Mouse (Mus musculus) limb, embryonic 14.5 days (tissue): ENCODE measurements around the gene Exoc6b. TPM values are rescaled to one million over a fixed set of nuclear protein-coding genes. Genes with fewer than 3 reads are reported as not detected.

Experiments
- ATAC-seq: fragments of 200-750 bp; cut with Nextera tagmentation; 2 replicates; pipeline ENCODE4 v1.8.0; 2017; ENCODE audit warnings: low read depth, moderate number of reproducible peaks, moderate TSS enrichment; ENCODE audit not compliant: low FRiP score
- DNase-seq: peaks from one replicate; pipeline ENCODE4 v3.0.0-alpha.2; 2015; ENCODE audit warnings: low spot score
- H3K27ac ChIP-seq: fragments of 300-500 bp; sonication (generic); replicated peaks from 2 replicates; pipeline ENCODE4 v1.5.1; 2014; ENCODE audit warnings: low read depth, mild to moderate bottlenecking, low read length, moderate library complexity, mixed read lengths
- H3K27me3 ChIP-seq: fragments of 300-500 bp; sonication (generic); 2 replicates; pipeline ENCODE4 v1.6.1; 2014; ENCODE audit warnings: low read length, mixed read lengths; ENCODE audit not compliant: control insufficient read depth, insufficient read depth
- H3K36me3 ChIP-seq: fragments of 300-500 bp; sonication (generic); 2 replicates; pipeline ENCODE4 v1.6.1; 2014; ENCODE audit warnings: mild to moderate bottlenecking, low read length, moderate library complexity, mixed read lengths; ENCODE audit not compliant: control insufficient read depth, insufficient read depth
- H3K4me1 ChIP-seq: fragments of 300-500 bp; sonication (generic); 2 replicates; pipeline ENCODE4 v1.6.1; 2014; ENCODE audit warnings: antibody characterized with exemption, low read length, mixed read lengths; ENCODE audit not compliant: control insufficient read depth, insufficient read depth
- H3K4me2 ChIP-seq: fragments of 300-500 bp; sonication (generic); replicated peaks from 2 replicates; pipeline ENCODE4 v1.6.1; 2014; ENCODE audit warnings: low read depth, mild to moderate bottlenecking, low read length, moderate library complexity; ENCODE audit not compliant: severe bottlenecking
- H3K4me3 ChIP-seq: fragments of 300-500 bp; sonication (generic); replicated peaks from 2 replicates; pipeline ENCODE4 v1.5.1; 2014; ENCODE audit warnings: low read length
- H3K9ac ChIP-seq: fragments of 300-500 bp; sonication (generic); 2 replicates; pipeline ENCODE4 v1.6.1; 2014; ENCODE audit warnings: mild to moderate bottlenecking, low read depth, low read length, moderate library complexity; ENCODE audit not compliant: severe bottlenecking
- H3K9me3 ChIP-seq: fragments of 300-500 bp; sonication (generic); 2 replicates; pipeline ENCODE4 v1.6.1; 2016; ENCODE audit warnings: low read length; ENCODE audit not compliant: control insufficient read depth
- POLR2A ChIP-seq: fragments of 200-500 bp; IDR thresholded peaks from 2 replicates; pipeline ENCODE4 v1.8.0; 2012; ENCODE audit warnings: inconsistent platforms, mild to moderate bottlenecking, moderate library complexity, borderline replicate concordance; ENCODE audit not compliant: insufficient read depth, insufficient read length; ENCODE audit errors: extremely low read depth
- WGBS: fragments of 180-500 bp; shearing (Covaris S2); extraction: QIAGEN DNeasy Blood & Tissue Kit; methylation state at CpG from one replicate; pipeline ENCODE4 v1.1.7; 2014; 5-methylcytosine and 5-hydroxymethylcytosine counted together
- polyA plus RNA-seq, 2 experiments: library from polyadenylated mRNA; depleted of rRNA in 1 of 2; stranded (reverse) in 1 of 2; unstranded in 1 of 2; fragments of >200 nt; fragmentation: Nextera tagmentation in 1 of 2; extraction: Ambion mirVana in 1 of 2; gene quantifications; 2 replicates each; pipeline versions ENCODE4 v1.2.1 to v1.2.3; 2012 to 2014

Gene Exoc6b
- polyA plus RNA-seq, 2 experiments, result 16.1 to 40.7 TPM

DNA sequence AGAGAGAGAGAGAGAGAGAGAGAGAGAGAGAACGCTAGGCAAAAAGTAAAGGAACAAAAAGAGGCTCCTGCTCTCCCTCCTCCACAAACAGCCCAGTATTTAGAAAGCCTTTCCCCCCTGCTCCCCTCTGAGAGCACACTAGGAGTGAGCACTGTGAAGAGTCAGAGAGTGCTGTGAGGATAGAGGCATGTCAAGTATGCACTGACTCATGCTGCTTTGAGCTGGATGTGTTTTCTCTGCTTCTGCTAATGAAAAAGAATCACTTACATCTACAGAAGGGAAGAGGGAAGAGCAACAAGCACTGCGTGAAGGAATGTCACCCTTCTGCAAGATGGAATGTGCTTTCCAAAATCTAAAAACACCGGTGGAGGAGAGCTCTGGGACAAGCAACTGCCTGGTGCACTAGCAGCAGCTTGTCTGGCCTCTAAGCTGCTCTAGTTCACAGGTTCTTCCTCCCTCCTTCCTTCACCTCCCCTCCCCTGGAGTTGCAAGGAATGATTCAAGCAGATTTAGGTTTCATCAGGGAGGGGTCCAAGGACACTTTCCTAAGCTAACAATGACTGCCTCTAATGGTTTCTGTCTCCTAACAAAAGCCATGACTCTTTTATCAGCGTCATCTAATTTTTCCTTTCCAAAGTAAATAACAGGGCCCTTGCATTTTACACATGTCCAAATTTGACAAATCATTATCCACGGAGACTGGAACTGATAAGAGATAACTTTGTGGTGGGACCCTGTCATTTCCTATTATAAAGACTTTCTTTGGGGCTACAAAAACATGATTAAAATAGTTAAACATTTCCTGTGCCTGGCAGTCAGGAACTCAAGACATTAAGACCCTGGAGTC lies 176.2 kb downstream of the Exoc6b start:
- no peak overlapping the region for H3K9ac ChIP-seq
- ATAC-seq, result no peak
- H3K4me2 ChIP-seq, result no peak overlapping the region
- no peak overlapping the region for H3K4me3 ChIP-seq
- H3K36me3 ChIP-seq, result no peaks in the 10 kb centered on the region
- peak; percentile 31 for DNase-seq
- 28% methylated on average over 5 of the region's 5 CpGs for WGBS
- H3K27me3 ChIP-seq, result no peaks in the 10 kb centered on the region
- no peak overlapping the region for H3K27ac ChIP-seq
- no peak for TF ChIP-seq POLR2A
- 0 out of 2 replicates have a peak, but pooled peaks cover 2% of the 10 kb centered on the region for H3K4me1 ChIP-seq
- H3K9me3 ChIP-seq, result no peaks in the 10 kb centered on the region

DNA sequence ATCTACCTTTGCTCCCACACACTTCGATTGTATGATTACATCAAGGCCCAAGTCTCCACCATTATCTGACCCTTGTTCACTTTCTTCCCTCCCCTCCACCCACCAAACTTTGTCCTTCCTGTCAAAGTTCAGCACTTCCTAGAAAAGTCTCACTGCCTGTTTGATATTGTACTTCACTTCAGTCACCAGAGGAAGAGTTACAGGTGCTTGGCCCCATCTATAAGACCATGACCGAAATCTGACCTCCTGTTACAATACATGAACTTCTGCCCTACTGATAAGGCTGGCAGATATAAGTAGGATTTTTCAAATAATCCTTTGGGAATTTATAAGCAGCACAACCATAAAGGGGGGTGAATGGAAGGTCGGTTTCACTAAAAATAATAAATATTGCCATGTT lies 182.8 kb downstream of the Exoc6b start:
- 82% methylated on average over 3 of the region's 3 CpGs for WGBS
- Histone ChIP-seq H3K4me2 (no peak overlapping the region), H3K27ac (no peak overlapping the region), H3K9ac (no peak overlapping the region), H3K4me3 (no peak overlapping the region), H3K27me3 (no peaks in the 10 kb centered on the region), H3K36me3 (no peaks in the 10 kb centered on the region), H3K4me1 (0 out of 2 replicates have a peak, but pooled peaks cover 2% of the 10 kb centered on the region), H3K9me3 (no peaks in the 10 kb centered on the region)
- ATAC-seq (no peak), DNase-seq (no peak)
- TF ChIP-seq POLR2A, result no peak

DNA sequence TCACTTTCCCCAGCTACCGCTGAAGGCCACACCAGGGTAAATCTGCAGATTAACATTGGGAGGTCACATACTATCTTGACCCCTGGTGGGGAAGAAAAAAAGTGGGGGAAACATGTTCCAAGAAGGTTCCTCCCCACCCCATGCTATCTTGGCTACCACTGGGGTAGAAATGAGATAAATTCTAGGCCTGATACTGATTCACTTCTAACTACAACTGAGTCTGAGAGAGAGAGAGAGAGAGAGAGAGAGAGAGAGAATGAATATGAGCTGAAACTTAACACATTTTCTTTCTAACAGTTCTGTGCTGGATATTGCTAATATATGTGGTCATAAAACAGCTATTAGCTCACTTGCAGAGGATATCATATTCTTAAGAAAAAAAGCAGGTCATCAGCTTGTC lies 184.2 kb downstream of the Exoc6b start:
- DNase-seq (no peak), ATAC-seq (no peak)
- no peak for TF ChIP-seq POLR2A
- H3K9ac ChIP-seq, result no peak overlapping the region
- H3K27ac ChIP-seq, result no peak overlapping the region
- no peaks in the 10 kb centered on the region for H3K36me3 ChIP-seq
- H3K4me3 ChIP-seq, result no peak overlapping the region
- 80% methylated on average over 1 of the region's 1 CpGs for WGBS
- no peaks in the 10 kb centered on the region for H3K27me3 ChIP-seq
- H3K4me1 ChIP-seq, result 0 out of 2 replicates have a peak, but pooled peaks cover 2% of the 10 kb centered on the region
- H3K9me3 ChIP-seq, result no peaks in the 10 kb centered on the region
- H3K4me2 ChIP-seq, result no peak overlapping the region

DNA sequence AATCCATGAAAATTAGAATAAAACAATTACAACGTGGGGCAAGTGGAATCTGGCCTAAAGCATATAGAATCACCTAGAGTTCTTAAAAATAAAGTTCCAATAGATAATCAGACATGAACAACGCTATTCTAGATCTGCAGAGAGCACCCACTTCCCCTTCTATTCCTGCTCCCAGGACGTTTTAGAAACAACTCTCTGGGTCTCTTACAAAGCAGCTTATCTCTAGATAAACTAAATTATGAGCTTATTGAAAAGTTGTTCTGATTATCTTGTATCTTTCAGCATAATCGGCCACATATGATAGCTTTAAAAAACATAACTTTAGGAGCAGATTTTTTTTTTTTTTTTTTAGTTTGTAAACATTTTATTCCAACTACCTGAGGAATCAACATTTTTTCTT lies 185.6 kb downstream of the Exoc6b start:
- no peaks in the 10 kb centered on the region for H3K4me1 ChIP-seq
- TF ChIP-seq POLR2A, result no peak
- no peak for DNase-seq
- no peak overlapping the region for H3K9ac ChIP-seq
- H3K27ac ChIP-seq, result no peak overlapping the region
- H3K36me3 ChIP-seq, result no peaks in the 10 kb centered on the region
- 61% methylated on average over 4 of the region's 4 CpGs for WGBS
- ATAC-seq, result no peak
- H3K4me3 ChIP-seq, result no peak overlapping the region
- H3K4me2 ChIP-seq, result no peak overlapping the region
- H3K27me3 ChIP-seq, result no peaks in the 10 kb centered on the region
- H3K9me3 ChIP-seq, result no peaks in the 10 kb centered on the region

DNA sequence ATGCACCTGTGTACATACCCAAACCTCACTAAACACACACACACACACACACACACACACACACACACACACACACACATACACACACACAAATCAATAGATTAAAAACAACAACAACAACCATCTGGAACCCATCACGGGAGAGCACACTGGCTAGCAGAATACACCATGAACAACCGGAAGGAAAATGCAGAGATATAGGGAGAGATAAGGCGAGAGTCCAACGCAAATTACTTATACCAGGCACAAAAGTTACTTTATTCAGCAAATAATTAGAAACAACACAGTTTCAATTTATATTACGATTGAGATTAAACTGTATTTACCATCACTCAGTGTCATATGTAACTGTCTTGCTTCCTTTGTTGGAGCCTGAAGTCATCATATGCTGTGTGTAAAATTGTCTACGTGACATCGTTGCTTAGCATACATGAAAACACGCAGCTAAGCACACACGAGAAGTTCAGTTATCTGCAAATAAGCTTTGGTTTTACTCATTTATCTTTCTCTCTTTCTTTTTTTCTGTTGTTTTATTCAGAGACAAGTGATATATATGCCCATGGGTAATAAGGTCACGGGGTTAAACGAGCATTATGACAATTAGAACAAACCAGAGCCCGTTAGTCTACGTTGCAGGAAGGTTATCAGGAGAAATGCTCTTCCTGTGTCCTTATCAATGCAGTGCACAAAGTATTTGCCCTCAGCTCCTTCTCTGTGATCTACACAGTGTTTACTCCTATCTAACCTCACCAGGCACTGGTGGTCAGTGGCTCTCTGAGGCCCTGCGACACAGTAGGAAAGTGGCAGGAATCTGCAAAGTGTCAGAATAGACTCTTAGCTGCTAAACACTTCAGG lies 186.4 kb downstream of the Exoc6b start:
- H3K4me2 ChIP-seq, result no peak overlapping the region
- ATAC-seq (no peak), DNase-seq (no peak)
- H3K36me3 ChIP-seq, result no peaks in the 10 kb centered on the region
- 67% methylated on average over 14 of the region's 14 CpGs for WGBS
- H3K27me3 ChIP-seq, result no peaks in the 10 kb centered on the region
- no peak overlapping the region for H3K9ac ChIP-seq
- no peaks in the 10 kb centered on the region for H3K9me3 ChIP-seq
- H3K27ac ChIP-seq, result no peak overlapping the region
- no peaks in the 10 kb centered on the region for H3K4me1 ChIP-seq
- TF ChIP-seq POLR2A, result no peak
- H3K4me3 ChIP-seq, result no peak overlapping the region
